Mouse (Mus musculus) liver, postnatal 0 days (tissue): ENCODE data around the gene Yeats4.

Experiments used
- CTCF ChIP-seq: sonication (generic); IDR thresholded peaks from 2 replicates; pipeline ENCODE4 v1.5.1; 2016; ENCODE audit warnings: antibody characterized with exemption, low read depth
- EP300 ChIP-seq: IDR thresholded peaks from 2 replicates; pipeline ENCODE4 v1.6.1; 2016; ENCODE audit warnings: antibody characterized with exemption, low read depth, mild to moderate bottlenecking

DNA sequence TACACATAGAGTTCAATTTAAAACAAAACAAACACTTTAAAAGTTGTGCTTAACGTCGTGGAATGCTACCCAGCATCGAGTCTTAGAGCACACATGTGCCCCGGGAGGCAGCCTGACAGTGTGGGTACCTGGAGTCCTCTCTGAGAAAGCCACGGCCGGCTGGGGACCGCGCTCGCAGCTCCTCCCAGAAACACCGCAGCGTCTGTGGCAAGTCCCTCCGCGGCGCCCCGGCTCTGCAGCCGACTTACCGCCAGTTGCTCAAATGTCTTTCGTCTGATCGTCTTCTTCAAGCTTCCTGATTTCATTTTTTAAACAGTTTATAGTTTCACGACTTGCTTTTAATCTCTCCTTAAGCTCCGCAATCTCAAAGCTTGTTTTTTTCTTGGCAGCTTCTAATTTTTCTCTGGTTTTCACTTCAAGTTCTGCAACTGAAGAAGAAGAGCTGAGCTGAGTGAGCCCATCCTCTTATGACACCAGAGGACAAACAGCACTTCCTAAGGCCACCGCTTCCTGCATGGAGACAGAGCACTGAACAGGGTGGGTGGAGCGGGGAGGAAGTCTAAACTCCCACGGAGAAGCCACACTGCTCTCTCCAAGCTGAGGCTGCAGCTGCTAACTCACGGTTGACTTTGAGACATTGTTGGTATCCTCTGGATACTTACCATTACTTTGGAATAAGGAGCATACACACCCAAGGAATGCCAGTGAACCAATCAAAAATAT is 8.7 kb downstream of the Yeats4 start:
- TF ChIP-seq CTCF (no peak), EP300 (no peak)
